Mouse (Mus musculus): Measurements from ENCODE around the gene Ksr1.
A peak's percentile ranks its signal among the peaks of the same experiment; 100 is the strongest.
"Not testable (repeated sequence)": the region's sequence is repeated elsewhere in the genome, so short reads cannot be mapped to it uniquely, and the experiment has no call there.

The Ksr1 gene

DNA sequence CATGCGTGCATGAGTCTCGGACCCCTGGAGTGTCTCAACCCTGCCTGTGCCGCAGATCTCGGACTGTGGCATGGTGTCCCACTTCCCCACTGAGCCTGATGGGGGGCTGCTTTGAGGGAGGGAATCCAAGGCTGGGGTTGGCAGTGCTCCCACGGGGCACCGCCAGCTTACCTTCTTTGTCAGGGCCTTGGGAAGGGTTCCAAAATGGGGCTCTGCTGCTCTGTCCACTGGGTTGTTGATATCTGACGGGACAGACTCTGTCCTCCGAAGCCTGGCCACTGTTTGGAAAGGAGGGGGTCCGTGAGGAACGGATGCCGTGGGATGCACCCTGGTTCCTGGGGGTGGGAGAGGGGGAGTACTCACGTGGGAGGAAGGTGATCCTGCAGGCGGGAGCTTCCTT is 109.9 kb downstream of the Ksr1 start:
- no peak for DNase-seq

DNA sequence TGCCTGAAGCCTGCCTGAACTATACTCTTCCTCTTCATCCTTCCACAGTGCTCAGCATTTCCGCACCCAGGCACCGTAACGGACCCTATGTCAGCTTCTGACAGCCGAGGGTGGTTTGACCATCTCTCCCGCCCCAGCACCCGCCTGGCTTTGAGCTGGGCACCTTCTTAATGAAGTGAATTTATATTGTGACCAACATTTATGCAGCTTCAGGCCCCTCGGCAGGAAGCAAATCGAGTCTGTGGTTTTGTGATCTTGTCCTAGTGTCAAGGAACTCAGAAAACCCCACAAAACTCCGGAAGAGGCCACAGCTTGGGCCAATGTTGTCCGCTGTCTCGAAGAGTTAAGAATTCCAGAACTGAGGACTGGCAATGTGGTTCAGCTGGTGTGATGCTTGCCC is 112.6 kb downstream of the Ksr1 start:
- DNase-seq = no peak

- DNase-seq = no peak
Measured at GRCm38 (mm10) chr11:79033021-79033420, 113.2 kb downstream of the Ksr1 start.

- no peak for DNase-seq
Measured at GRCm38 (mm10) chr11:79031452-79031746, 114.8 kb downstream of the Ksr1 start.

DNA sequence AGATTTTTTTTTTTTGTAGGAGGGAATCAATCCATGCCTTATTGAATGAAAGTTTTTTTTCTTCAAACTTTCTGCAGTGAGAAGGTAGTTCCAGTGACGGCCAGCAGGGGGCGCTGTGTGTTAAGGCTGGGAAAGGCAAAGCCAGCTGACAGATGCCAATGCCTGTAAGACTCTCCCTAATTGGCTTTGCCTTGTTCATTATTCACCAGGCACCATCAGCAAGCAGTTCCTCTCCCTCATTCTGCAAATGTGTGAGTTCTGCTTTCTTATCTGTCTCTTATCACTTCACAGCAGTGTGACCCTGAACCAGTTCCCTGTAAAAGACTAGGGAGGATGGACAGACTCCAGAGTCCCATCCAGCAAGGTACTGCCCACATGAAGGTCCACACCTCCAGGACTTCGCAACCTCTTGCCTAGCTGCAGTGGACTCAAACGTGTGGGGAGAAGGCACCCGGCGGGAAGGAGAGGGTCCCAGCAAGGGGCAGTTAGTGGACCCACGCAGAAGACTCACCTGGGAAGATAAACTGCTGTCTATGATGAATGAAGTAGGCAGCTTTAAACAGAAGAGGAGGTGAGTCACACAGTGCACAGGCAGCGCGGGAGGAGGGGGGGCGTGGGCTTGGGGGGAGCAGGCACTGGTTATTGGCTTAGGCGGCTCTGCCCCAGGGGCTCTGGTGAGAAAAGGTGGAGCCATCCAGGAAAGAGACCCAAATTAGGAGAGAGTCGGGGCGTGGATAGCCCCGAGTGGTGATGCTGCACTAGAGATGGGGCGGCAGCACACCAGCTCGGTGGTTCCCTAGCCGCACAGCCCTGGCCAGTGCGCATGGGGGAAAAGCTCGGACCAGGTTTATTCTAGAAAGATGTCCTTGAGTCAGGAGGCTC is 115.4 kb downstream of the Ksr1 start:
- peak; percentile 52 to 82 for DNase-seq

GRCm38 (mm10) chr11:79023751-79024150 is 122.5 kb downstream of the Ksr1 start:
- no peak for DNase-seq

DNA sequence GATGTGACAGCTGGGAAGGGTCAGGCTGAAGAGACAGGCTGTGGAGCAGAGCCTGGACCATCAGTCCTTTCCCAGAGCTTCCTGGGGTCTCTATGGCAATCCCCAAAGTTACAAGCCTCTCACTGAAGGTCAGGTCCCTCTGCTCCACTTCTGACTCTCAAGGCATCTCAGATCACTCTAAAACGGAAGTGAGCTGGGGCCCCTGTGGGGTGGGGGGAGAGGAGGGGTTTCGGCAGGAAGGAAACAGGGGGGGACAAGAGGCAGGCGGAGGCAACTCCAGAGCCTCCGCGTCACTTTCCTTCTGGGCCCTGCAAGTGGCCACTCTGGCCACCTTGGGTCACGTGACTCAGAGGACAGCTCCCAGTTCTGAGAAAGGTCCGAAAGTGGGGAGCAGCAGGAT is 122.9 kb downstream of the Ksr1 start:
- DNase-seq = peak; percentile 19 to 39

DNA sequence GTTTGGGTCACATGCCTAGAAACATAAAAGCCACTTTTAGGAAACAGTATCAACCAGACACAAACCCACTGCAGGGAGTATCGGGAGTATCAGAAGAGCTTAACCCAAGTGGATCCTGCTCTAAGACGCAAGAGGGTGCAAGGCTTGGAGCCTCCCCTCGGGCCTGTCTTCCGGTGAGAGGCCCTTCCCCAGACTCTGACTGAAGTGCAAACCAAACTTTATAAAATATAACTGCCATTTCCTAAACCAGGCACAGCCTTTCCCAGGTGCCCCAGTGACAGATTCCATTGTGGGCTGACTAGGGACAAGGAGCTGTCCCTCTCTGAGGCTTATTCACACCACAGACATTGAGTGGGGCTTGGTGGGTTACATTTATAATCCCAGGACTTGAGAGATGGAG is 123.4 kb downstream of the Ksr1 start:
- no peak for DNase-seq

DNA sequence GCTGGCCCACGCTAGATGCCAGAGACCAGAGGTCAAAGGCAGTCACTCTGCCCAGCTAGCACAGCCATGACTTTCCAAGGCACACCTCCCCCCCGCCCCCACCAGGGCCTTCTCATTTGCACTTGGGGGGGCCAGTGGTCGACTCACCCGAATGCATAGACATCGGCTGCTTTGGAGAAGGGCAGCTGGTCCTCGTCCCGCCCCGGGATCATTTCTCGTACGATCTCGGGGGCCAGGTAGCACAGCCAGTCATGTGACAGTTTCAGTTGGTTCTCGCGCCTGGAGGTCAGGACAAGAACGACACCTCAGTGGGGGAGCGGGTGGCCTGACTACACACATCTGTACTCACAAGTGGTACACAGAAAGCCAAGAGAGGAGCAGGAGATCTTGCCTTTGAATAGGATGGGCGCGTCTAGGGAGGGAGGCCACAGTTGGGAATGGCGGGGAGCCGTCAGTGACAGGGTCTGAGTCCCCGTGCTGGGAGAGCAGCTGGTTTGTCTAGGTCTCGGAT is 125.6 kb downstream of the Ksr1 start:
- no peak for DNase-seq

DNA sequence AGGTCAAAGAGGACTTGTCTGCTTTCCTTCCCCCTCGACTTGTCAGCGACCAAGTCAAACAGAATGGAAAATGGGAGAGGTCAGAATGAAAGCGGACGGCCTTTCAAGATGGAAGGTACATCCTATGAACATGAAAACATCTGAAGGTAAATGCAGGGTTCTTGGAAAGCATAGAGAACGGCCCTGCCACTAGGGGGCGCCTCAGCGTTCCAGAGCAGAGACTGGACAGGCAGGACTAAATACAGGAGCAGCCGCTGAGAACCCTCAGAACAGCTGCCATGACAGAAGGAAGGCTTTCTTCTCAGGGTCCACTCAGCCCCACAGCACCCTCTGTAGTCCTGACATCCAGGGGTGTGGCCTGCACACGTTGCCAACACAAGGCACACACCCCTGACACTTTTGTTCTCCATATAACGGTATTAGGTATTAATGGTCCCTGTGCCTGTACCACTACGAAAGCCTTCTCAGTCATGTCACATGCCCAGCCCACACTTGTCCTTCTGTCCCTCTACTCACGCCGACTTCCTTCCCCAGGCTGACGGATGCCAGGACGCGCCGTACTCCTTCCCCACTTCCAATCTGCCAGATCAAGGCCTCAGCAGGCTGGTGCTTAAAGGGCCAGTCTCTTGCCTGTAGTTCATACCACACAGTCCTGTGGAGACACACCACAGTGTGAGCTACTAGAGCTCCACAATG is 126.2 kb downstream of the Ksr1 start:
- DNase-seq = peak in 1 of 2 experiments; percentile 49

DNA sequence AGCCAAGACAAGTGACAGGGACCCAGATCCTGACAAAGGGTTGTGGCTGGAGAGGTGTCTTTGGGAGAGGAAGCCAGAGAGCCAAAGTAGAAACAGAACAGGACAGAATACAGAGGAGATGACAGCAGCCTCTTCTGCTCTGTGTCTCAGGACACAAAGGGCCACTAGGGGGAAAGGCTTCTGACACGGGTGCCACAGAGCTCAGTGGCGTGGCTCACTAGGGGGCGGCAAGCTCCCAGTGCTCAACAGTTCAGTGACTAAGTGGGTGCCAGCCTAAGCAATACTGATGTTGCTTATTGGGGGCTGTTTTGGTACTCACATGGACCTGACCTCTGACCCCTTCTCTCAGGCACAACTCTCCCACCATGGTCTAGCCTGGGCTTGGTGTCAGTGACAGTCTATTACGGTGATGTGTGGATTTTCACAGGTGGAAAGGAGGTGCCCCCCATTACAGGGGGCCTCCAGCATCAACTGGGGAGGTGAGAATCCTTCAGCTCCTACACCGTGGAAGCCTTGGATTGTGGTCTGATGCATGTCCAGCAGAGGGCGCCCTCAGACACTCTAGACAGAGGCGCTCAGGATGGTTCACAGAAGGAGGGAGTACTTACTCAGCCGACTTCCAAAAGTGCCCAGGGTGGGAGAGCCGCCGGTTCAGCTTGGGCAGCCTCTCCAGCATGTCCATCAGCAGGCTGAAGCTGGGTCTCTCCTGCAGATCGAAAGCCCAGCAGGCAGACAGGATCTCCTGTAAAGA is 127.1 kb downstream of the Ksr1 start:
- peak; percentile 28 to 75 for DNase-seq

GRCm38 (mm10) chr11:79017161-79017606 is 129.0 kb downstream of the Ksr1 start:
- no peak for DNase-seq

DNA sequence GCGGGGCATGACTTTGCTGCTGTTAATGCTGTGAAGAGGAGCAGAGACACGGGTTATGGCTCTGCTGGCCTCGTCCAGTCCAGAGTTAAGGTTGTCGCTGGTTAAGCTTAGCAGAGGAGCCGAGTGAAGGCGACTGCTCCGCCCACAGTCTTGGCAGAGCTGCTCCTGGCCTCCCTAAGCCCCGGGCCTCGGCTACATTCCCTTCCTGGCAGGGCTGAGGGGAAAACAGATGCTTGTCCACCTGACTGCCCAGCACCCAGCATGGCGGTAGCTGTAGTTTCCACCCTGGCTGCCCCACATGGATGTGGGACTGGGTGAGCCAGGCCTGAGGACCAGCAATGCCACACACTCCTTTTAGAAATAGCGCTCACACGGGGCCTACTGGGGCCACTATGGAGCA is 130.0 kb downstream of the Ksr1 start:
- DNase-seq = no peak

DNA sequence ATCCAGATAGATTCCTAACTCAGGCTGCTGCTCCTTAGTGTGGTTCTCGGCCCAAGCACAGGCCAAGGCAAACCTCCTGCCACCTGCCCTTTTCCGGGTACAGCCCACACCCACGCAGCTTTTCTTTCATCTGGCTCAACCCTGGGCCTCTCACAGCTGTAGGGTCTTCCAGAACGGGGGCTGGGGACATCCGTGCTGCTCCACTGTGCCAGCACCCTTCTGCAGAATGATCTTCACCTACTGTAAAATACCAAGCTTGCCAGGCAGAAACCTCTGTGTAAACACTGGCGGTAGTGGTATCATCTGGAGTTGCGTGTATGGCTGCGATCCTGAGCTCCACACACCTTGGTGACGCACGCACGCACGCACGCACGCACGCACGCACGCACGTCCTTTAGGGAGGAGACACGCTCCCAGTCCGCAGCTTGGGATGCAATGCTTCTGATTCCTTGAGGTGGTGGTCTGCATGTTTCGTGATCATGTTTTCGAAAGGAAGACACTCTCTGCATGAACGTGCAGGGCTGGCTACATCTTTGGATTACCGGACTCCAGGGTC is 130.5 kb downstream of the Ksr1 start:
- DNase-seq = no peak

GRCm38 (mm10) chr11:79014602-79015325 is 131.4 kb downstream of the Ksr1 start:
- DNase-seq = no peak

- no peak for DNase-seq
Measured at GRCm38 (mm10) chr11:79013806-79014205, 132.4 kb downstream of the Ksr1 start.

GRCm38 (mm10) chr11:79013056-79013455 is 133.2 kb downstream of the Ksr1 start:
- DNase-seq = no peak

DNA sequence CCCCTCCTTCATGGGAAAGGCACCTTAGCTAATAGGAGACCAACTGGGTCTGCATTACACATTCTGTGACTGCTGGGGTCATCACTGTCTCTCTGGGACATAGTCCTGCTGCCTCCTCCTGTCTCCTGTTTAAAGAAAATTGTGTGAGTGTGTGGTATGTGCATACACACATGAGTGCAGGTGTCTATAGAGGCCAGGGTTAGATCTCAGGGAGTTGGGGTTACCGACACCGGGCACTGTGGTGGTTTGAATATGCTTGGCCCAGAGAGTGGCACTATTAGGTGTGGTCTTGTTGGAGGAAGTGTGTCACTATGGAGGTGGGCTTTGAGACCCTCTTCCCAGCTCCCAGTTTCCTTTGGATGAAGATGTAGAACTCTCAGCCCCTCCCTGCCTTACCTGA is 133.7 kb downstream of the Ksr1 start:
- DNase-seq = no peak

- no peak for DNase-seq
Measured at GRCm38 (mm10) chr11:79008891-79009290, 137.3 kb downstream of the Ksr1 start.

DNA sequence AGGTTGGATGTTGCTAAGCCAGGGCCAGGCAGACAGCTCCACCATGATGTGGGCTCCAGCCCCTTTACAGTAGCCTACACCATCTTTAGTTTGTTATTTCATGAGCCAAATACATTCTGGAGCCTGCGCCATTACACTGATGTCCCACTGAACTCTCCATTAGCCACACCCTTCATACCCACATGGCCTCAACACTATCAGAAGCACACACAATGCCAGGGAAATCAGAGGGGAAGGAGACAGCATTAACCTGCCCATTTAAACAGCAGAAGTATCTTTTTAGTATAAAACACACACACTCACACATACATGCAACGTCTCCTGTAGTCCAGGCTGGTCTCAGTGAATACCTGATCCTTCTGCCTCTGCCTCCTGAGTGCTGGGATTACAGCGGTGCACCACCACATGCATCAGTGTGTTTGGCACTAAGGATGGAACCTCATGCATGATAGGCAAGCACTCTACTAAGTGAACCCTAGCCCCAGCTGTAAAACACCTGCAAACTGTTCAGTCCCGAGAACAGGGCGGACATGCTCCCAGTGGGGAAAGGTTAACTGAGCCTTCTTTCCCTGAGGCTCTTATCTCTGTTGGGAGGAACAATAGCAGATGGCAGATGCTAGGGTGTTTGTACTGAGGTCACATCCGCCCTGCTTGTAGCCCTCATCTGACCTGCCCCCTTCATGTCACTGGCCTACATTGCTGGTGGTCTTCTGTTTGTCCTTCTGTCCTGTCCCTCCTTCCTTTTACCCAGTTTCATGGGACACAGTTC is 138.0 kb downstream of the Ksr1 start:
- DNase-seq = no peak

GRCm38 (mm10) chr11:79007356-79007755 is 138.9 kb downstream of the Ksr1 start:
- DNase-seq = not testable (repeated sequence)

- DNase-seq = no peak
Measured at GRCm38 (mm10) chr11:79006417-79006816, 139.8 kb downstream of the Ksr1 start.

Data from kidney, adult 8-10 months (tissue).